Mouse (Mus musculus) cerebellum, adult 9-10 months (tissue): ENCODE measurements around the gene Iqgap3.

Experiments used
- DNase-seq: peaks from one replicate; pipeline ENCODE4 v3.0.0; 2022

Iqgap3 gene

GRCm38 (mm10) chr3:88097666-88098065 is 15.9 kb downstream of the Iqgap3 start:
- DNase-seq, result no peak

GRCm38 (mm10) chr3:88100251-88100650 is 18.5 kb downstream of the Iqgap3 start:
- DNase-seq, result no peak

- no peak for DNase-seq
These were observed 20.0 kb downstream of the Iqgap3 start for GRCm38 (mm10) chr3:88101736-88102135.

- no peak for DNase-seq
These were observed 20.4 kb downstream of the Iqgap3 start for GRCm38 (mm10) chr3:88102196-88102595.

GRCm38 (mm10) chr3:88102611-88103010 is 20.8 kb downstream of the Iqgap3 start:
- DNase-seq, result no peak

GRCm38 (mm10) chr3:88106126-88106525 is 24.4 kb downstream of the Iqgap3 start:
- DNase-seq, result no peak

GRCm38 (mm10) chr3:88109126-88109525 is 27.4 kb downstream of the Iqgap3 start:
- DNase-seq, result no peak

GRCm38 (mm10) chr3:88114396-88114795 is 32.6 kb downstream of the Iqgap3 start:
- DNase-seq, result no peak

- no peak for DNase-seq
These were observed 38.4 kb downstream of the Iqgap3 start for GRCm38 (mm10) chr3:88120117-88120651.

- DNase-seq, result no peak
These were observed 39.7 kb downstream of the Iqgap3 start for GRCm38 (mm10) chr3:88121164-88122131.

- no peak for DNase-seq
These were observed 43.4 kb downstream of the Iqgap3 start for GRCm38 (mm10) chr3:88125195-88125594.

- DNase-seq, result no peak
These were observed 44.4 kb downstream of the Iqgap3 start for GRCm38 (mm10) chr3:88126181-88126580.

GRCm38 (mm10) chr3:88127636-88128035 is 45.9 kb downstream of the Iqgap3 start:
- DNase-seq, result no peak

- no peak for DNase-seq
These were observed 46.3 kb downstream of the Iqgap3 start for GRCm38 (mm10) chr3:88128056-88128455.

GRCm38 (mm10) chr3:88129006-88129405 is 47.2 kb downstream of the Iqgap3 start:
- no peak for DNase-seq

GRCm38 (mm10) chr3:88131071-88131470 is 49.3 kb downstream of the Iqgap3 start:
- DNase-seq, result peak; percentile 80

GRCm38 (mm10) chr3:88132492-88132891 is 50.7 kb downstream of the Iqgap3 start:
- DNase-seq, result no peak

GRCm38 (mm10) chr3:88133187-88133771 is 51.5 kb downstream of the Iqgap3 start:
- peak; percentile 91 for DNase-seq

- DNase-seq, result peak; percentile 55
These were observed 54.6 kb downstream of the Iqgap3 start for GRCm38 (mm10) chr3:88136346-88136745.

GRCm38 (mm10) chr3:88136945-88137494 is 55.2 kb downstream of the Iqgap3 start:
- DNase-seq, result peak; percentile 46

- peak; percentile 67 for DNase-seq
These were observed 56.0 kb downstream of the Iqgap3 start for GRCm38 (mm10) chr3:88137821-88138220.

GRCm38 (mm10) chr3:88138336-88139242 is 56.8 kb downstream of the Iqgap3 start:
- peak; percentile 97 for DNase-seq
